Mouse (Mus musculus): Measurements from ENCODE around the gene Rfx1.

- TF ChIP-seq CTCF (conservative IDR thresholded peaks at IDR 0.05 in 1 of 2, IDR thresholded peaks at IDR 0.05 in 1 of 2; ENCODE audit: low read depth in 2 of 2, low read length in 2 of 2) (no peak), ZMIZ1 (IDR thresholded peaks at IDR 0.05; ENCODE audit: low read depth, low read length) (no peak), E2F4 (IDR thresholded peaks at IDR 0.05; ENCODE audit: insufficient replicate concordance, low read depth, low read length) (no peak), MAZ (IDR thresholded peaks at IDR 0.05; ENCODE audit: low read depth, low read length) (no peak), USF1 (IDR thresholded peaks at IDR 0.05; ENCODE audit: low read depth, low read length) (no peak), SMC3 (IDR thresholded peaks at IDR 0.05; ENCODE audit: low read depth, low read length) (no peak), MXI1 (IDR thresholded peaks at IDR 0.05; ENCODE audit: low read depth, low read length) (no peak), POLR2A (IDR thresholded peaks at IDR 0.05; ENCODE audit: low read depth, low read length) (no peak), JUND (conservative IDR thresholded peaks at IDR 0.05; ENCODE audit: low read depth, low read length) (no peak), BHLHE40 (IDR thresholded peaks at IDR 0.05; ENCODE audit: low read depth, low read length) (no peak), KAT2A (IDR thresholded peaks at IDR 0.05; ENCODE audit: insufficient replicate concordance, low read length) (no peak)
These were observed 22.5 kb upstream of the Rfx1 start for GRCm38 (mm10) chr8:84044103-84044502.

Measured in CH12.LX (cell line).